Mouse (Mus musculus) heart, adult 2 months (tissue): Measurements from ENCODE around the gene Atp8a1. TPM values are rescaled to one million over a fixed set of nuclear protein-coding genes. Genes with fewer than 3 reads are reported as not detected.

Experiments
- DNase-seq, 2 experiments: peaks; one replicate each; pipeline ENCODE4 v3.0.0; 2021
- H3K27ac ChIP-seq: fragments of 200-600 bp; 2 replicates; pipeline ENCODE4 v1.8.1; 2022
- H3K27me3 ChIP-seq: fragments of 200-500 bp; 2 replicates; pipeline ENCODE4 v1.6.1; 2012; ENCODE audit warnings: mild to moderate bottlenecking, low read length, inconsistent platforms, mixed read lengths; ENCODE audit not compliant: control insufficient read depth, insufficient read depth
- H3K36me3 ChIP-seq: fragments of 200-500 bp; 2 replicates; pipeline ENCODE4 v1.6.1; 2012; ENCODE audit warnings: low read length, inconsistent platforms; ENCODE audit not compliant: control insufficient read depth, insufficient read depth
- H3K4me1 ChIP-seq: fragments of 200-500 bp; 2 replicates; pipeline ENCODE4 v1.6.1; 2011; ENCODE audit warnings: low read length; ENCODE audit not compliant: control insufficient read depth, insufficient read depth
- H3K4me3 ChIP-seq: fragments of 200-600 bp; 2 replicates; pipeline ENCODE4 v1.8.1; 2022
- H3K79me2 ChIP-seq: fragments of 200-500 bp; replicated peaks from 2 replicates; pipeline ENCODE4 v1.6.1; 2012; ENCODE audit warnings: mild to moderate bottlenecking, inconsistent platforms, low read length, moderate library complexity, mixed read lengths; ENCODE audit not compliant: control insufficient read depth, insufficient read depth
- H3K9ac ChIP-seq: fragments of 200-500 bp; 2 replicates; pipeline ENCODE4 v1.6.1; 2012; ENCODE audit warnings: low read depth, mild to moderate bottlenecking, control low read depth, inconsistent platforms, low read length, mixed read lengths
- CTCF ChIP-seq: fragments of 200-600 bp; IDR thresholded peaks from 2 replicates; pipeline ENCODE4 v1.8.1; 2022; ENCODE audit warnings: antibody characterized with exemption, mild to moderate bottlenecking, moderate library complexity
- EP300 ChIP-seq: fragments of 200-500 bp; IDR thresholded peaks from 2 replicates; pipeline ENCODE4 v1.6.1; 2011; ENCODE audit warnings: low read depth, low read length, control low read depth; ENCODE audit not compliant: insufficient read depth
- POLR2A ChIP-seq: fragments of 200-500 bp; IDR thresholded peaks from 2 replicates; pipeline ENCODE4 v1.6.1; 2011; ENCODE audit warnings: mild to moderate bottlenecking, low read depth, low read length, control low read depth; ENCODE audit not compliant: insufficient read depth
- WGBS: fragments of 180-500 bp; shearing (Covaris S2); methylation state at CpG from one replicate; pipeline ENCODE4 v1.1.7; 2018; 5-methylcytosine and 5-hydroxymethylcytosine counted together
- intact Hi-C: fragments of 180-260 bp; cut with DNase I; formaldehyde crosslinking; loops from one replicate; pipeline ENCODE4 v1.15.1; 2025
- polyA plus RNA-seq: library from polyadenylated mRNA; depleted of rRNA; stranded (reverse); fragments of >200 nt; gene quantifications from 2 replicates; pipeline ENCODE4 v1.2.3, GENCODE M21; 2012
- total RNA-seq, 2 experiments: library from RNA; stranded (reverse); gene quantifications; 2 replicates each; pipeline ENCODE4 v1.2.3; 2021

Atp8a1 gene
- total and polyA plus RNA-seq, 3 experiments = 8.8 to 21.9 (median 21.8) TPM

DNA sequence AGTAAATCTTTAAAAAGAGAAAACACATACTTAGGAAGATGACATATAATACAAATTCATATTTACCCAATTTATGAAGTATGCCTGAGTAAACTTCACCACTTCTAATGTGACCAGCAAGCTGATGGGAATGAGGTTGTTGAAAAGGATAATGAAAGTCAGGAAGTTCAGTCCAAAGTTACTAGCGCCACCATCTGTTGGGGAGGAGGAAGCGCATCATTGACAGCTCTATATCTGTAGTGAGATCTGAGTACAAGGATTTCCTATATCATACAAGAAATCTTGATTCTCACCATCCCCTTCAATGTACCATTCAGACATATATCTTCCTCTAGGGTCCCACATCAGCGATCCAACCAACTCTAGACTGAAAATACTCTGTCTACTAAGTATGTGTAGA, 82.4 kb downstream of the Atp8a1 start:
- no peak for DNase-seq
- WGBS = 93% methylated on average over 3 of the region's 3 CpGs
- Histone ChIP-seq H3K4me1 (no peaks in the 10 kb centered on the region), H3K27ac (no peak overlapping the region), H3K4me3 (no peak overlapping the region), H3K79me2 (no peaks in the 10 kb centered on the region), H3K9ac (no peak overlapping the region), H3K27me3 (no peaks in the 10 kb centered on the region), H3K36me3 (peaks cover 12% of the 10 kb centered on the region)
- intact Hi-C loops = no loop called here
- no peak for TF ChIP-seq EP300
- no peak for TF ChIP-seq POLR2A
- 0 out of 2 replicates have a peak, but pooled peaks have one; percentile 17 for TF ChIP-seq CTCF

GRCm38 (mm10) chr5:67758126-67758525, 89.1 kb downstream of the Atp8a1 start:
- Histone ChIP-seq H3K4me1 (no peaks in the 10 kb centered on the region), H3K4me3 (no peak overlapping the region), H3K36me3 (peaks cover 13% of the 10 kb centered on the region), H3K9ac (no peak overlapping the region), H3K79me2 (no peaks in the 10 kb centered on the region), H3K27me3 (no peaks in the 10 kb centered on the region), H3K27ac (no peak overlapping the region)
- TF ChIP-seq EP300 (no peak), POLR2A (no peak), CTCF (no peak)
- peak in 1 of 2 experiments; percentile 8 for DNase-seq
- intact Hi-C loops = loop anchor here (5.0 to 10.0 kb wide), 2 partner anchors 89 to 357 kb away; partner anchors contain the start of gene Atp8a1
- 61% methylated on average over 6 of the region's 6 CpGs for WGBS

- Histone ChIP-seq H3K27ac (no peak overlapping the region), H3K9ac (no peak overlapping the region), H3K4me1 (no peaks in the 10 kb centered on the region), H3K4me3 (no peak overlapping the region), H3K79me2 (no peaks in the 10 kb centered on the region), H3K27me3 (no peaks in the 10 kb centered on the region), H3K36me3 (peaks cover 10% of the 10 kb centered on the region)
- TF ChIP-seq CTCF (peak; percentile 92), EP300 (0 out of 2 replicates have a peak, but pooled peaks have one; percentile 62), POLR2A (no peak)
- intact Hi-C loops = loop anchor here (1.0 to 10.0 kb wide), 4 partner anchors 63 to 359 kb away; partner anchors contain the start of gene Atp8a1
- DNase-seq = peak; percentile 20 to 51
- 12% methylated on average over 6 of the region's 6 CpGs for whole genome bisulfite sequencing
Observed at GRCm38 (mm10) chr5:67756138-67756537, 91.1 kb downstream of the Atp8a1 start.

DNA sequence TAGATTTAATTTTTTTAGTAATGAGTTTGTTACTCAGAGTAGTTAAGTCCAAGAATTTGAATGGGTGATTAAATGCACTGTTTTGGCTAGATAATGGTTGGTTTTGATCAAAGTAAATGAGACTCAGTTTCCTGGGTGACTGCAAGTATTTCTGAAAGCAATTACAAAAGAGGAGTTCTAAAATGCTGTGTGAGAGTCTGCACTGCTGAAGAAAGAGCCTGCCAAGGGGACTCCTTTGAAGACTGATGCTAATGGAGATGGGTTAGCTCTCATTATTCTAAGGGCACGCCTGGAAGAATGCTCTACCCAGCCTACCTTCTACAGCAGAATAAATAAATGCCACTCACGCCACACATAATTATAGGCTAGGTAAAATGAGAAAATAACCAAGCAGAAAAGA, 94.2 kb downstream of the Atp8a1 start:
- intact Hi-C loops = loop anchor here (5.0 to 10.0 kb wide), 2 partner anchors 184 to 362 kb away; no protein-coding TSS in a partner anchor
- no peak overlapping the region for H3K27ac ChIP-seq
- WGBS = 86% methylated on average over 2 of the region's 2 CpGs
- H3K79me2 ChIP-seq = no peaks in the 10 kb centered on the region
- no peak for DNase-seq
- TF ChIP-seq EP300 (no peak), POLR2A (no peak), CTCF (no peak)
- H3K4me1 ChIP-seq = no peaks in the 10 kb centered on the region
- no peak overlapping the region for H3K9ac ChIP-seq
- H3K4me3 ChIP-seq = no peak overlapping the region
- H3K36me3 ChIP-seq = no peaks in the 10 kb centered on the region
- no peaks in the 10 kb centered on the region for H3K27me3 ChIP-seq

DNA sequence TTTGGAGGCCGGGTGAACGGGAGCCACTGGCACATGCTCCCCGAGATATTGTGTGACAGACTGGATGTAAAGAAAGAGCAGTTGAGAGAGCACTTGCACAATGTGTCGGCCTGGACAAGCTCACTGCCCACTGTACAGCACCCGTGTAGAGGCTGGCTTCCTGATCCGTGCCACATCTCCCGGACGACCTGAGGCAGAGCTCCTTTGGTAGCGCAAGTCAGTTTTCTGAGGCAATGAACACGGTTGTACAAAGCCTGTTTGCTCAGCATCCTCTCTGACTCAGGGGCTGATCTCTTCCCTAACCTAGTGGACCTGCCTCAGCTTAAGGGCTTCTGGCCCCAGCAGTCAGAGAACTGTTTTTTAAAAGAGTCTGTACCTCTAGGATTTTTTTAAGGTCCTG, 94.6 kb downstream of the Atp8a1 start:
- Histone ChIP-seq H3K79me2 (no peaks in the 10 kb centered on the region), H3K4me1 (no peaks in the 10 kb centered on the region), H3K4me3 (no peak overlapping the region), H3K27me3 (no peaks in the 10 kb centered on the region), H3K9ac (no peak overlapping the region), H3K27ac (no peak overlapping the region), H3K36me3 (no peaks in the 10 kb centered on the region)
- intact Hi-C loops = loop anchor here (1.0 to 10.0 kb wide), 3 partner anchors 185 to 362 kb away; no protein-coding TSS in a partner anchor
- WGBS = 85% methylated on average over 10 of the region's 10 CpGs
- TF ChIP-seq CTCF (no peak), EP300 (no peak), POLR2A (no peak)
- no peak for DNase-seq

GRCm38 (mm10) chr5:67752007-67752406, 95.2 kb downstream of the Atp8a1 start:
- Histone ChIP-seq H3K27me3 (no peaks in the 10 kb centered on the region), H3K36me3 (no peaks in the 10 kb centered on the region), H3K27ac (no peak overlapping the region), H3K4me3 (no peak overlapping the region), H3K9ac (no peak overlapping the region), H3K4me1 (no peaks in the 10 kb centered on the region), H3K79me2 (no peaks in the 10 kb centered on the region)
- DNase-seq = peak in 1 of 2 experiments; percentile 9
- 42% methylated on average over 3 of the region's 3 CpGs for WGBS
- intact Hi-C loops = loop anchor here (1.0 to 10.0 kb wide), 3 partner anchors 185 to 363 kb away; no protein-coding TSS in a partner anchor
- TF ChIP-seq CTCF (peak; percentile 80), EP300 (0 out of 2 replicates have a peak, but pooled peaks have one; percentile 46), POLR2A (no peak)
